Mouse (Mus musculus) neural tube, embryonic 13.5 days (tissue): ENCODE measurements around the gene Plekha1. TPM values are rescaled to one million over a fixed set of nuclear protein-coding genes. Genes with fewer than 3 reads are reported as not detected.

Experiments used
- ATAC-seq: fragments of 200-750 bp; cut with Nextera tagmentation; 2 replicates; pipeline ENCODE4 v1.8.0; 2017; ENCODE audit warnings: low read depth, mild to moderate bottlenecking, moderate TSS enrichment, moderate library complexity
- H3K27ac ChIP-seq: fragments of 300-500 bp; sonication (generic); replicated peaks from 2 replicates; pipeline ENCODE4 v1.5.1; 2015; ENCODE audit warnings: moderate library complexity, mild to moderate bottlenecking, inconsistent platforms
- H3K27me3 ChIP-seq: fragments of 300-500 bp; sonication (generic); 2 replicates; pipeline ENCODE4 v1.6.1; 2015; ENCODE audit warnings: mild to moderate bottlenecking, inconsistent platforms
- H3K36me3 ChIP-seq: fragments of 300-500 bp; sonication (generic); 2 replicates; pipeline ENCODE4 v1.6.1; 2015; ENCODE audit warnings: mild to moderate bottlenecking, inconsistent platforms
- H3K4me1 ChIP-seq: fragments of 300-500 bp; sonication (generic); replicated peaks from 2 replicates; pipeline ENCODE4 v1.6.1; 2015; ENCODE audit warnings: inconsistent platforms
- H3K4me2 ChIP-seq: fragments of 300-500 bp; sonication (generic); 2 replicates; pipeline ENCODE4 v1.6.1; 2015; ENCODE audit warnings: inconsistent platforms, mild to moderate bottlenecking, moderate library complexity
- H3K4me3 ChIP-seq: fragments of 300-500 bp; sonication (generic); 2 replicates; pipeline ENCODE4 v1.5.1; 2015; ENCODE audit warnings: mild to moderate bottlenecking, inconsistent platforms
- H3K9ac ChIP-seq: fragments of 300-500 bp; sonication (generic); 2 replicates; pipeline ENCODE4 v1.6.1; 2015; ENCODE audit warnings: moderate library complexity, mild to moderate bottlenecking, inconsistent platforms
- H3K9me3 ChIP-seq: fragments of 300-500 bp; sonication (generic); 2 replicates; pipeline ENCODE4 v1.6.1; 2016; ENCODE audit warnings: inconsistent platforms
- WGBS: fragments of 180-500 bp; shearing (Covaris S2); methylation state at CpG from one replicate; pipeline ENCODE4 v1.1.7; 2015; 5-methylcytosine and 5-hydroxymethylcytosine counted together
- polyA plus RNA-seq: library from polyadenylated mRNA; unstranded; fragments of >200 nt; fragmentation: Nextera tagmentation; extraction: Ambion mirVana; gene quantifications from 2 replicates; pipeline ENCODE4 v1.2.1, GENCODE M21; 2015

Gene Plekha1
- polyA plus RNA-seq, 1 experiment from 2014 or later = 64.1 TPM

DNA sequence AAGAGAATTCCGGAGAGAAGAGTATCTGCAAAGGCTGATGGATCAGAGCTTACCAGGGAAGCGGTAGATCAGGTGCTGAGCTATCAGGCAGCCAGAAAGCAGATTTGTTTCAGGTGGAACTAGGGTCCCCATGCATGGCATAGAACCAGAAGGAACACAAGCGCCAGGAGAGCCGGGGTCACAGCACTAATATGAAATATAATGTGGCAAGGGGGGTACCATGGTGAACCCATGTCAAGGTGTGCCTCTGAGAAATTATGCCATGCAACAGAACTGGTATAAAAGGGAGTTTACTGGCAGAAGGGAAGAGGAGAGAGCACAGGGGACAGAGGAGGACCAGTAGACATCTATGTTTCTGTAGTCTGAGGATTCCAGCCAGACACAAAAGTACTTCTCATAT is 69.1 kb downstream of the Plekha1 start:
- H3K27me3 ChIP-seq = peaks cover 74% of the 10 kb centered on the region
- WGBS = 86% methylated on average over 4 of the region's 4 CpGs

DNA sequence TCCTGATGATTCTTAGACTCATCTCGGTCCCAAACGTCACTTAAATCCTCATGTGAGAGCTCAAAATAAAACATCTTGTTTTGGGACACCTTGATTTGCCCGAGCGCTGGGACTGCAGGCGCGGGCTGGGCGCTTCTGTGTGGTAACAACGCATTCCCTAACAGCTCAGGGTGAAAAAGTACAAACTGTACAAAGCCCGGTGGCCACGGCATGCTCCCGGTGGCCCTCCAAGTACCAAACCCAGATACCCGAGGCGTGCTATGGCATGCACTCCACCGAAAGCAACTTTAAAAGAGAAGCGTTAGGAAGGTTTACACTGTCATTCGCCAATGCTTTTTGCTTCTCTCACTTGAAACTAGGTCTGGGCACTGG is 69.9 kb downstream of the Plekha1 start:
- H3K4me2 ChIP-seq = peak overlapping the region; percentile 73
- H3K36me3 ChIP-seq = no peaks in the 10 kb centered on the region
- peak; percentile 3; the same call in 1 of the 2 replicates for ATAC-seq
- peaks cover 21% of the 10 kb centered on the region for H3K4me1 ChIP-seq
- peaks cover 80% of the 10 kb centered on the region for H3K27me3 ChIP-seq
- H3K4me3 ChIP-seq = peak overlapping the region; percentile 49
- H3K9me3 ChIP-seq = no peaks in the 10 kb centered on the region
- 12% methylated on average over 16 of the region's 16 CpGs for WGBS
- peak overlapping the region; percentile 64; the same call in 1 of the 2 replicates for H3K9ac ChIP-seq
- H3K27ac ChIP-seq = no peak overlapping the region

More for the DNA sequence above, 69.1 kb downstream of the Plekha1 start:
- H3K4me1 ChIP-seq = peaks cover 21% of the 10 kb centered on the region
- H3K9me3 ChIP-seq = no peaks in the 10 kb centered on the region
- H3K9ac ChIP-seq = no peak overlapping the region
- H3K36me3 ChIP-seq = no peaks in the 10 kb centered on the region
- no peak overlapping the region for H3K4me3 ChIP-seq
- ATAC-seq = no peak
- H3K4me2 ChIP-seq = no peak overlapping the region
- no peak overlapping the region for H3K27ac ChIP-seq

DNA sequence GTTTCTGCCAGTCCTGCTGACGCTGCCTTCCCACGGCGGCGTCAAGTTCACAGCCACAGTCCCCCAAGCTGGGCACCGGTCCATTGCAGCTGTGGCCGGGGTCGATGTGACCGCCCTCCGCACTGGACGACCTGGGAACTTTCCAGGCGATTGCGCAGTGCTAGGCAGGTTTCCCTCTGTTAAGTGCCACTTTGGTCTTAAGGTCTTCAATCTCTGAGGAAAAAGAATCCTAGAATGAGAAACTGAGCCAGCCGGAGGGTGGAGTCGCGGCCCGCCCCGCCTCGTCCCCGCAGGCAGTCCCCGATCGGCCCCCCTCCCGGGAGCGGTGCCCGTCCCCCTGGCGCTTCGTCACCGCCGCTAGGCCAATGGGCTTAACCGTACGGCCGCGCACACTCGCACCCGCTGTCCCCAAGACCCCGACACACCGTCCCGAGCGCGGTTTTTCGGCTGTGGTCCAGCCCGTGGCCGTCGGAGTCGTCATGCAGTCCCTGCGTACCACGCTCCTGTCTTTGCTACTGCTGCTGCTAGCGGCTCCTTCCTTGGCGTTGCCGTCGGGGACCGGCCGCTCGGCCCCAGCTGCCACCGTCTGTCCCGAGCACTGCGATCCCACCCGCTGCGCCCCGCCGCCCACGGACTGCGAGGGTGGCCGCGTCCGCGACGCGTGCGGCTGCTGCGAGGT is 70.4 kb downstream of the Plekha1 start, which contains the start of gene Htra1:
Gene Htra1 (plus strand): TSS at position 319 of the 679 bp plus-strand sequence.
- Histone ChIP-seq H3K4me1 (peaks cover 21% of the 10 kb centered on the region), H3K27ac (no peak within 1 kb of the TSS), H3K9ac (peak within 1 kb of the TSS; percentile 64), H3K4me2 (peak within 1 kb of the TSS; percentile 73), H3K36me3 (no peaks in the 10 kb centered on the region), H3K27me3 (peaks cover 80% of the 10 kb centered on the region), H3K4me3 (peak within 1 kb of the TSS; percentile 49), H3K9me3 (no peaks in the 10 kb centered on the region)
- peak; percentile 86 for ATAC-seq
- under 1% methylated on average over 70 of the region's 70 CpGs for WGBS

DNA sequence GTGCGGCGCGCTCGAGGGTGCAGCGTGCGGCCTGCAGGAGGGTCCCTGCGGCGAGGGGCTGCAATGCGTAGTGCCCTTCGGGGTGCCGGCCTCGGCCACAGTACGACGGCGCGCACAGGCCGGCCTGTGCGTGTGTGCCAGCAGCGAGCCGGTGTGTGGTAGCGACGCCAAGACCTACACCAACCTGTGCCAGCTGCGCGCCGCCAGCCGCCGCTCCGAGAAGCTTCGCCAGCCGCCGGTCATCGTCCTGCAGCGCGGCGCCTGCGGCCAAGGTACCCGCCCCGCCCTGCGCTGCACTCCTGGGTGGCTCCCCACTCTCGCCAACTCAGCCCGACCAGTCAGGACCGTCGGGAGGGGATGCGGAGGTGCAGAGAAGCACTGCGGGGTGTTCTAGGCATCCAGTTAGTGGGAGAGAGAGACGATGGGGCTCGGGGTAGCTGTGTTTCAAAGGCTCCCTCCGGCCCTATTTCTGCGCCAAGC is 71.0 kb downstream of the Plekha1 start:
- Histone ChIP-seq H3K9ac (peak overlapping the region; percentile 64), H3K4me1 (peaks cover 21% of the 10 kb centered on the region), H3K4me3 (peak overlapping the region; percentile 49), H3K9me3 (no peaks in the 10 kb centered on the region), H3K27me3 (peaks cover 80% of the 10 kb centered on the region), H3K36me3 (no peaks in the 10 kb centered on the region), H3K4me2 (peak overlapping the region; percentile 73), H3K27ac (no peak overlapping the region)
- under 1% methylated on average over 48 of the region's 49 CpGs for WGBS
- peak; percentile 56 for ATAC-seq

DNA sequence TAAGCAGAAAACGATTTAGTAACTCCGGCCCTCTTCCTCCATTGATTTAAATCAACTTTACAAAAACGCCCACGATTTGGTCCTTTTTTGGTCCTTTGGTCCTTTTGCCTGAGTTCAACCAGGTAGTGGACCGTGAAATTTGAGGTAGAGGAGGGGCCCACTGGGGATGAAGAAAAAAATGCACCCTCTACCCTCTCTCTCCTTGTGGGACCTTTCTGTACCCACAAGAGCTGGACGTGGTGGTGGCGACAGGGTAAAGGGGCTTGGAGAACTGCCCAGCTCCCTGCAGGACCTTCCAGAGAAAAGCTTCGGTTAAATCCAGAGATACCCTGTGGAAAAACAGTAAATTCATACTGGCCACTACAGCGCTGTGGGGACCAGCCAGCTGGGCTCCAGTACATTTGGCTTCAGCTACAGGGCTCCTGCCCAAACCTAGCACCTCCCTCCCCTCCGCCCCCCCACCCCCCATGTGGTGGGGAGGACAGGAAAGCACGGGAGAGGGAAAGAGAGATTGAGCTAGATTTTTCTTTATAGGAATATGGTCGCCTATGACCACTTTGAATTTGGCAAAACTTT is 71.8 kb downstream of the Plekha1 start:
- Histone ChIP-seq H3K27me3 (peaks cover 76% of the 10 kb centered on the region), H3K36me3 (no peaks in the 10 kb centered on the region), H3K27ac (no peak overlapping the region), H3K4me1 (peaks cover 21% of the 10 kb centered on the region), H3K9me3 (no peaks in the 10 kb centered on the region), H3K4me3 (peak overlapping the region; percentile 49; the same call in 1 of the 2 replicates), H3K4me2 (peak overlapping the region; percentile 73), H3K9ac (no peak overlapping the region)
- WGBS = 32% methylated on average over 12 of the region's 12 CpGs
- no peak for ATAC-seq

DNA sequence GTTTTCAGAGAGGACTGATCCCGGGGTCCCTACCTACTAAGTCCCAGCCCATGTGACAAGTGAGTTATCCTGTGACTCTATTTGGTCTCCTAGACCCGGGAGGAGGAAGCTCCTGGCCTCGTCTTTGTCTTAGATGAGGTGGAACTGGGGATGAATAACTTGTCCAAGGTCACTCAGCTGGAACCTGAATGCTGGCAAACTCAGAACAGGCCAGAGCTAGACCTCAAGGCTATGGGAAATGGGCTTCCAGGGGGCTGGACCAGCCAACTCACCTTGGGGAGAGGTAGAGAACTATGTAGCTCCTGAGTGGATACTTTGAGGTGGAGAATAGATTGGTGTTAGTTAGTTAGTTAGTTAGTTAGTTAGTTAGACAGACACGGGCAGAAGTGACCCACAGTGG is 72.4 kb downstream of the Plekha1 start:
- no peak for ATAC-seq
- Histone ChIP-seq H3K27ac (no peak overlapping the region), H3K4me2 (no peak overlapping the region), H3K4me1 (peaks cover 21% of the 10 kb centered on the region), H3K4me3 (no peak overlapping the region), H3K9ac (no peak overlapping the region), H3K36me3 (no peaks in the 10 kb centered on the region), H3K9me3 (no peaks in the 10 kb centered on the region), H3K27me3 (peaks cover 71% of the 10 kb centered on the region)
- 64% methylated on average over 4 of the region's 4 CpGs for WGBS

DNA sequence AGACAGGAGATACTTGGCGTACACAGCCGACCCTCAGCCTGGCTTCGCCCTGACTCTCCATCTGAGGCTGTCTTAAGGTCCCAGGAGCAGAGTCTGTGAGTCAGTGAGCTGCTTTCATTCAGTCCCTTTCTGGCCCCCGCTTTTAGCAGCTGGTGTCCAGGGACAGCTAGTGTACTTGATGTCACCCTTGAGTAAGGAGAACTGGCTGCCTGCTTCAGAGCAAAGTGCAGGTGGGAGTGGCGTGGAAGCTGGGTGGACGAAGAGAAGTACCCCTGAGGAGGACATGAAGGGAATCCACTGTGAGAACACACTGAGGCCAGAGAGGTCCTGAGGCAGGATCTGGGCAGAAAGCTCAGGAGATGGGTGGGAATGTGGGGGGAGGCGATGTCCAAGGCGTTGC is 73.3 kb downstream of the Plekha1 start:
- Histone ChIP-seq H3K27me3 (peaks cover 62% of the 10 kb centered on the region), H3K4me2 (no peak overlapping the region), H3K36me3 (no peaks in the 10 kb centered on the region), H3K9ac (no peak overlapping the region), H3K4me1 (peaks cover 21% of the 10 kb centered on the region), H3K9me3 (no peaks in the 10 kb centered on the region), H3K4me3 (no peak overlapping the region), H3K27ac (no peak overlapping the region)
- WGBS = 89% methylated on average over 8 of the region's 8 CpGs
- ATAC-seq = no peak

DNA sequence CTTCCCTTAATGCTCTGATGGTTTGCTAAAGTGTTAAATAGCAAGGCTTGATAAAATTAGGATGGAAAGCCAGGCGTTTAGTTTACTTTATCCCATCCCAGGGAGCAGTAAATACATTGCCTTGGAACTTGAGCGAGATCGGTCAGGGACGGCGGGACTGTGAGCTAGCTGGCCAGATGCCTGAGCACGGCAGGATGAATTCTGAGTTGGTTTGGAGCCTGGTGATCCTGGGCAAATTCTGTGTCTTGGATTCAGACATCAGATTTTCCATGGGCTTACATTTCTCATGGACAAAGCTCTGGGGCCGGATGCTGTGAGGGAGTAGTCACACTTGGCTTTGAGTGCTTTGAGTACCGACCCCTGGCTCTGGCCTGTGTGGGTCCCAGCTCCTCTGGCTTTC is 75.2 kb downstream of the Plekha1 start:
- no peaks in the 10 kb centered on the region for H3K36me3 ChIP-seq
- no peak overlapping the region for H3K9ac ChIP-seq
- 78% methylated on average over 8 of the region's 8 CpGs for WGBS
- peaks cover 44% of the 10 kb centered on the region for H3K27me3 ChIP-seq
- ATAC-seq = no peak
- H3K4me1 ChIP-seq = peaks cover 13% of the 10 kb centered on the region
- no peak overlapping the region for H3K4me2 ChIP-seq
- no peaks in the 10 kb centered on the region for H3K9me3 ChIP-seq
- H3K27ac ChIP-seq = no peak overlapping the region
- H3K4me3 ChIP-seq = no peak overlapping the region

DNA sequence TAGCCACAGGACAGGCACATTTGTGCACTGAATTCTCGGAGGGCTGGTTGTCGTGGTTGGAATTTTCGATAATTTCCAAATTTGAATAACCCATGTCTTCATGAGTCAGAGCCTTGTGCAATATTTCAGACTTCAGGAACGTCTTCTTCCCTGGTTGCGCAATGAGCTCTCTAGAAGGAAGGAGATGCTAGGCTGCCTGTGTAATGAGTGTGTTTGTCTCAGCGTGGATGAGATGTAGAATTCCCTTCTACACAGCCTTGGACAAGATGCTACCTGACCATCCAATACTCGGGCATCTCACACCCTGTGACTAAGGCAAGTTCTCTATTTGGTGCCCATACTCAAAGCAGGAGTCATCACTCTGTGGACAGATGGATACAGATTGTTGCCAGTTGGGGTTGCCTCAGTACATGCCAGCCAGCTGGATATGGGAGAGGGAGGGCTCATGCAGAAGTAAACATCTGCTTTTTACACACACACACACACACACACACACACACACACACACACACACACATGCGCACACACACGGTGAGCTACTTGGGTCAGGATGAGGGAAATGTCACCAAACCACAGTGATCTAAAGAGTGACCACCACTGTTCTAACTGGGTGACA is 77.8 kb downstream of the Plekha1 start:
- Histone ChIP-seq H3K4me3 (no peak overlapping the region), H3K4me1 (no peaks in the 10 kb centered on the region), H3K36me3 (no peaks in the 10 kb centered on the region), H3K9ac (no peak overlapping the region), H3K4me2 (no peak overlapping the region), H3K27ac (no peak overlapping the region), H3K9me3 (no peaks in the 10 kb centered on the region), H3K27me3 (peaks cover 17% of the 10 kb centered on the region)
- WGBS = 91% methylated on average over 9 of the region's 9 CpGs
- no peak for ATAC-seq

DNA sequence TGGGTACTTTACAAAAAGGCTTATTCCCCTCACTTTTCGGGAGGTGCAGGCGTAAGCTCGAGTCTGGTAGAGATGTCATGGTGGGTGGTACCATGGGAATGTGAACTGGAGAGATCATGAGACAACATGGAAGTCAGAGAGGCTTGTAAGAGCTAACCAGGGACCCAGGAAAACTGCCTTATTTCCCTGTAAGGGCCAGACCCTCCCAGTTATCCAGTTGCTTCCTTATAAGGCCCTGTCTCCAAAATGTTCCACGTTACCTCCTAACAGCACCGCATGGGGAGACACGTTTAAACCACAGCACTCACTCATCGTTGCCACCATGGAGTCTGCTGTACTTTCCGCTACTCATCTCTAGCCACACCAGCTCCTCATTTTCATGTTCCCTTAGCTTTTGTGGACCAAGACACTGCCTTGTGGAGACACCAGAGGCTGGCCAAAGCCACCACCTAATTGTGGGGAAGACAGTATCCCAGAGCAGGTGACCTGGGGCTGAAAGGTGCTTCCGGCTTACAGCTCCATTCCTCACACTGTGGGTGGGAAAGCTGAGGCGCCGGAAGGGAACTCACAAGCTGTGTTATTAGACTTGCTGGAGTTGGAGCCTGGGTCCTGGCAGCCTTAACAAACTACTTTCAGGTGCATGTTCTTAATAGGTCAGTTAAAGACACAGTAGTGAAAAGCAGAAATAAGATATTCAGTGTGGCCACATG is 79.4 kb downstream of the Plekha1 start:
- no peak for ATAC-seq
- no peak overlapping the region for H3K4me3 ChIP-seq
- no peaks in the 10 kb centered on the region for H3K9me3 ChIP-seq
- 0 out of 2 replicates have a peak, but pooled peaks cover 4% of the 10 kb centered on the region for H3K4me1 ChIP-seq
- 91% methylated on average over 11 of the region's 11 CpGs for whole genome bisulfite sequencing
- H3K27me3 ChIP-seq = peaks cover 3% of the 10 kb centered on the region
- H3K9ac ChIP-seq = no peak overlapping the region
- no peaks in the 10 kb centered on the region for H3K36me3 ChIP-seq
- no peak overlapping the region for H3K4me2 ChIP-seq
- no peak overlapping the region for H3K27ac ChIP-seq

DNA sequence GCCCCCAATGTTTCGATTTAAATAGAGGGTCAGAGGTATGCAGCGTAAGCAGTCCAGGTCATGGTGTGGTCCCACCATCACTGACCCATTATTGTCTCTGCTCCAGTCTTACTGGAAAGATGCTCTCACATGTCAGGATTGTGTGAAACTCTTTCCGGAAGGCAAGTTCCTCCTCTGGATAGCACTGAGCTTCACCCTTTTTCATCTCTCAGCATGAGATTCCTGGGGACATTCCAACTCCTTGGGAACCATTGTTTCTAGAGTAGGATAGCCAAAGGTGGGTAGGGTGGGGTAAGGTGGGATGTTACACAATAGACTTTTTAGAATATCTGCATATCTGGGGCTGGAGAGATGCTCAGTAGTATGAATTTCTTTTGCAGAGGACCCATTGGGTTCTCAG is 80.2 kb downstream of the Plekha1 start:
- WGBS = 90% methylated on average over 3 of the region's 3 CpGs
- Histone ChIP-seq H3K4me3 (no peak overlapping the region), H3K4me1 (0 out of 2 replicates have a peak, but pooled peaks cover 4% of the 10 kb centered on the region), H3K27me3 (no peaks in the 10 kb centered on the region), H3K27ac (no peak overlapping the region), H3K36me3 (no peaks in the 10 kb centered on the region), H3K9me3 (no peaks in the 10 kb centered on the region), H3K9ac (no peak overlapping the region), H3K4me2 (no peak overlapping the region)
- ATAC-seq = no peak

DNA sequence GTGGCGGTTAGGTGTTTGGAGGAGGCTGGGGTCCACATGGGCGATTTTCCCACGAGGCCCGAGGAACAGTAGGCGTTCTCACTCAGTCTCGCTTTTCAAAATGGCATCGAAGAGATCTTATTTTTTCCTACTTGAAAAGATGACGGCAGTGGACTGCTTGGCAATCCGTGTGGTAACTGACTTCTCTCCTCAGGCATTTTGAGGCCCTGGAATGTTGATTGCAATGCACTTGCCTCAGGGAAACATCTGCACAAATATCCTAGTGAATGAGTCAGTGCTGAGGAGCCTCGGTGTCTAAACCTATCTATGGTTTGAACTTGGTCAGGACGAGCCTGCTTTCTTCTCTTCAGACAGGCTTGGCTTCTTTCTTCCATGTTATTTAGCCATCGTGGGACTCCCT is 80.7 kb downstream of the Plekha1 start:
- Histone ChIP-seq H3K36me3 (no peaks in the 10 kb centered on the region), H3K9ac (no peak overlapping the region), H3K4me2 (no peak overlapping the region), H3K27ac (no peak overlapping the region), H3K9me3 (no peaks in the 10 kb centered on the region), H3K27me3 (no peaks in the 10 kb centered on the region), H3K4me3 (no peak overlapping the region), H3K4me1 (0 out of 2 replicates have a peak, but pooled peaks cover 4% of the 10 kb centered on the region)
- 90% methylated on average over 12 of the region's 12 CpGs for WGBS
- no peak for ATAC-seq
